Mouse (Mus musculus) spleen, adult 12 weeks (tissue): ENCODE results near the gene Arhgap6.

Experiments
- DNase-seq: peaks from one replicate; pipeline ENCODE4 v3.0.0; 2022; ENCODE audit warnings: low spot score

Gene Arhgap6

DNA sequence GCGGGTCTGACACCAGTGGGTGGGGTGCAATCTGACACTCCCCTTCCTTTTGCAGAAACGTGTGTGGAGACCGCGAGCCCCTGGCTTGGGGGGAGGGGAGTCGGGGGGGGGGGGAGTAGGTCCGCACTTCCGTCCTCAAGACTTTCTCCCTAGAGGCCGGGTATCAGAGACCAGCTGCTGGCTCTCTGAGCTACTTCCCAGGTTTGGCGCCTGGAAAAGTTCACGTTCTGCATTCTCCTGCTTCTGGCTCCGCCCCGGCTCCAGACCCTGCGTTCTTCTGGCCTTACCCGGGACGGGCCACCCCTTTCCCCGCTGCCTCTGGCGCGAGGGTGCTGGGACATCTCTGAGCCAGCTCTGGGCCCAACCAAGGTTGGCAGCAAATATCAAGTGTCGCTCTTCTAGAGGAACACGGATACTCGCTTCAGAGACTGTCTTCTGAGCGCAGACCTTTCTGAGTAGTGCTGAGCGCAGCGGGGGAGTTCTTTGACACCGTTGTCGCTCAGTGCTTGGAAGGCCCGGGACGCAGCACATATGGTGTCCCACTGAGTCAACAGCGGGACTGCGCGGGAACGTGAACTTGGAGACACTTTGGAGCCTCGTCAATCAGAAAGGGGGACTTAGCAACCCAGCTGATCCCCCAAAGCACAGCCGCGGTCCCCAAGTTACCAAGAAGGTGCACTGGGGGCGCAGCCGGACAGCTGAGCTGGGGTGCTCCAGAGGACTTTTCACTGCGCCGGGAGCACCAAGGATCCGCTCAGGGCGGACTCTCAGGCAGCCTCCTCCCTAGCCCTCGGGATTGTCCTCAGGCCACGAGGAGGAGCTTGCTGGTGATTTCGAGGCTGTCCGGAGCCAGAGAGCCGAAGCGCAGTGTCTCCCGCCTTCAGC is at the start of gene Arhgap6:
TSS of gene Arhgap6 (plus strand) at position 126 of the 885 bp plus-strand sequence.
- DNase-seq: no peak

DNA sequence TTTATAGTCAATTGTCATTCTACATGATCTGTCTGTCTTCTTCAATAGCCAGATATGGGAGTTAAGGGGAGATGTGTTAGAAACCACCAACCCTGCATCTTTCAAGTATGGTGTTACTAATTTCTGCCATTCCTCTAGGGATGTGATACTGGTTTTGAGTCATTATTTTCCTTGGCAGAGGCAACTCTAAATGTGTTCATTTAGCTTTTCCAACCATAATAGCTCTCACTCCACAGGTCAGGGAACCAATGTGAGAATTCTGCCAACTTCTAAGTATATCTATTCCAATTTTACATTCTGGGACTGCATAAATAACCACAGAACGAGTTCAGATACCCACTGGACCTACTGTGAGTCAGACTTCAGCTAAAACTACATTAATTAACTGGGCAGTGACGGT is 47.9 kb upstream of the Arhgap6 start:
- no peak for DNase-seq

DNA sequence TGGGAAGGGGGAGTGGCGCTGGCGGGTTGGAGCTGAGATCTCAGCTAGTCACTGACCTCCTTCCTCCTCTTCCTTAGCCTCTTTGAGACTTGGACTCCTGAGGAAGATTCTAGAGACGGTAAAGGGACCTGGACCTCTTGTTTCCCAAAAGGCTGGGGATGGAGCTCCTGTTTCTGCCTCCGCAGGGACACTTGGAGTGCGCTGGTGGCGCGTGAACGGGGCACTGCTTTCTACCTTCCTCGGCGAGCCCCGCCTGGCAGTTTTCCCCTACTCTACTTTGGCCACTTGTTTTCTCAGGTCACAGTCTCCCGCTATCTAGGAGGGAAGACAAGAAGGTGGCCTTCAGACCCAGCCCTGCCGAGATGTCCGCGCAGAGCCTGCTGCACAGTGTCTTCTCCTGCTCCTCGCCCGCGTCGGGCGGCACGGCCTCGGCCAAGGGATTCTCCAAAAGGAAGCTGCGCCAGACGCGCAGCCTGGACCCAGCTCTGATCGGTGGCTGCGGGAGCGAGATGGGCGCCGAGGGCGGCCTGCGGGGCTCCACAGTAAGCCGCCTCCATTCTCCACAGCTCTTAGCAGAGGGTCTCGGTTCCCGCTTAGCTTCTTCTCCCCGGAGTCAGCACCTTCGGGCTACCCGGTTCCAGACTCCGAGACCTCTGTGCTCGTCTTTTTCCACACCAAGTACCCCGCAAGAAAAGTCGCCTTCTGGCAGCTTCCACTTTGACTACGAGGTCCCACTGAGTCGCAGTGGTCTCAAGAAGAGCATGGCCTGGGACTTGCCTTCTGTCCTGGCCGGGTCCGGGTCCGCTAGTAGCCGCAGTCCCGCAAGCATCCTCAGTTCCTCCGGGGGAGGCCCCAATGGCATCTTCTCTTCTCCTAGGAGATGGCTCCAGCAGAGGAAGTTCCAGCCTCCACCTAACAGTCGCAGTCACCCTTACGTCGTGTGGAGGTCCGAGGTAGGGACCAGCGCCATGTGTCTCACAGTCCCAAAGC is 1.3 kb downstream of the Arhgap6 start:
- no peak for DNase-seq

DNA sequence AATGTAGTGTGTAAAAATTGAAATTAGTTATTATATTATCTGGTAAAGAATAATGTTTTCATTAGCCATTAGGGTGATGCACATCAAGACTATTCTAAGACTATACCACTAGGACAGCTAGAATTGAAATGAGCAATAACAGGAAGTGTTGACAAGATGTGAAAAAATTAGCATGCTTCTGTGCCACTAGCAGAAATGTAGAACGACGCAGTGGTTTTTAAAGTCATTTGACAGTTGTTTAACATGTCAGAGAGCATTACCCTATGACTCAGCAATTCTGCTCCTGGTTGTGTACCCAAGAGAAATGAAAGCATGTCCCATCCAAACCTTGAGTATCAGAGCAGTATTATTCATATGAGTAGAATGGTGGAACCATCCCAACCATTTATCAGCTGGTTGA is 9.8 kb downstream of the Arhgap6 start:
- no peak for DNase-seq

DNA sequence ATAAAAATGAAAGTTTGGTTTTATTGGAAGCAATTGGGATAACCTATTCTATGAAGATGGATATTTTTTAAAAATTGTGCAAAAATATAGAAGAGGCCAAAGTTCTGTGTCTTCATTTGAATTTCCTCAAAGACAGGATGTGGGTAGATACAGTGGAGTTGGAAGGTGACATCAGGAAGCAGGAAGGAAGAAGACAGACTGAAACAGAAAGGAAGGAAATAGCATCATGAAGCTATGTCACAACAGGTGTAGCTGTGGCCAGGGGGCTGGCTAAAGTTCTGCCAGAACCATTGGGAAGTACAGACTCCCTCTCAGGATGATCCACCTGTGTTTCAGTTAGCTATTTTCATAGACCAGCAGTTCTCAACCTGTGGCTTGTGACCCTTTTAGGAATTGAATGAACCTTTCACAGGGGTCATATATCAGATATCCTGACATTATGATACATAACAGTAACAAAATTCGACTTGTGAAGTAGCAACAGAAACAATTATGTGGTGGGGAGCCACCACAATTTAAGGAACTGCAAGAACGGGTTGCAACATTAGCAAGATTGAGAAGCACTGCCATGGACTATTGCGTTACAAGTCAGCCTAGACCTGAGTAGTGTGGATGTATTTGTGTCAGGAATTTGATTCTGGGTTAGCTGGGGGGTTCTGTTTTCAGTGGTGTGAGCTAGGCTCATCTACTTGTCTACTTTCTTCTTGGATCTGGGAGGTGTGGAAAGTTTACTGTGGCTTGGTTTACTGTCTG is 15.8 kb downstream of the Arhgap6 start:
- DNase-seq: no peak

DNA sequence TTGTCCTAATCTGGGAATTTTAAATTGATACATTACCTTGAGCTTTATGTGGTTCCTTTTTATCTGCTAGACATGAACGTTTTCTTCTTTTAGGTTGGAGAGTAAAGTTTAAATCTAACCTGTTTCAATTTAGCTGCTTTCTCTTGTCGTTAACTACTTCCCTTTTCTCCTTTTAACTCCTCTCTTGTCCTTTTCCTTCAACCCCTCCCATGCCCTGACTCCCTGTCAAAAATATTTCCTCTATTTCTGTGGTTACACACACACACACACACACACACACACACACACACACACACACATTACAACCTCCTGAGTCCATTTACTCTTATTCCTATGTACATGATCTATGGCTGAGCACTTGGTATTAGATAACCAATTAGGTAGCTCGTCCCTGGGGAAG is 24.0 kb downstream of the Arhgap6 start:
- no peak for DNase-seq

DNA sequence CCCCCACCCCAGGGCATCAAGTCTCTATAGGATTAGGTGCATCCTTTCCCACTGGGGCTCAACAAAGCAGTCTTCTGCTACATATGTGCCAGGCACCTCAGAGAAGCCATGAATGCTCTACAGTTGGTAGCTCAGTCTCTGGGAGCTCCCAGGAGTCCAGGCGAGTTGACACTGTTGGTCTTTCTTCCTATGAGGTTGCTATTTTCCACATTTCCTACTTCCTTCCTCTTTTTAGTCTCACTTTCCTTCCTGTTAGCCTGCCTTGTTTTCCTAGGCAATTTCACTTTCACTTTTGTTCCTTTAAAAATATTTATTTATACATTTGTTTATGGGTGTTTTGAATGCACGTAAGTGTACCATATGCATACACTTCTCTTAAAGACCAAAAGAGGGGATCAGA is 29.3 kb downstream of the Arhgap6 start:
- no peak for DNase-seq

DNA sequence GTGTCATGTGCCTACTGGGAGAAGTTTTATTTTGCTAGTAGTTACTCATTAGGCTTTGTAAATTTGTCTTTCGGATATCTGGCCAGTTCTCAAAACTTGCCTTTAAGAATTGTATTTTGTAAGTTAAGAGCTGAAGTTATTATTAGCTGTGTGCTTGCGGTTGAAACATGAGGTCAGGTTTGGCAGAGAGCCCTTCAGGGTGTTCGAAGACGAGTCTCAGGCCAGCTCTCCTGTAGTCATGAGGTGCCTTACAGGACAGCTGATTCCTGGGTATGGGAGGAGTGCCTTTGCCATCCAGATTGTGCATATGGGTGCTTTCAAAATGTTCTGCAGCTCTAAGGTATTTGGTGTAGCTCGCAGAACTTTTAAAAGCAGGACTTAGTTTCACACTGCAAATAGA is 37.4 kb downstream of the Arhgap6 start:
- DNase-seq: no peak

DNA sequence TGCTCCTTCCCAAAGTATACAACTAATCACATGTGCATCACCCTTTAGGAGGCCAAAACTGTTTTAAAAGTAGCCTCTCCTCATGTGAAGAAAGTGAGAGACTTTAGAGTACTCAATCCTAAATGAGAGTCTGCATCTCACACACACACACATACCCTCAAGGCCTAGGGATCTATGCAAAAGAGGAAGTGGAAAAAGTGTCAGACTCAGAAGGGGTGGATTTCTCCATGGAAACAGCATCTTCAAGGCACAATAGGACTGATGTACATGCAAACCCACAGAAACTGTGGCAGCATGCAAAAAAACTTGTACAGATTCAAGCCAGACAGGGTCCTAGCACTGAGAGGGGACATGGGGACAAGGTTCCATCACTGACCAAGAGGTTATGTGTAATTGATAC is 53.2 kb downstream of the Arhgap6 start:
- DNase-seq: no peak

DNA sequence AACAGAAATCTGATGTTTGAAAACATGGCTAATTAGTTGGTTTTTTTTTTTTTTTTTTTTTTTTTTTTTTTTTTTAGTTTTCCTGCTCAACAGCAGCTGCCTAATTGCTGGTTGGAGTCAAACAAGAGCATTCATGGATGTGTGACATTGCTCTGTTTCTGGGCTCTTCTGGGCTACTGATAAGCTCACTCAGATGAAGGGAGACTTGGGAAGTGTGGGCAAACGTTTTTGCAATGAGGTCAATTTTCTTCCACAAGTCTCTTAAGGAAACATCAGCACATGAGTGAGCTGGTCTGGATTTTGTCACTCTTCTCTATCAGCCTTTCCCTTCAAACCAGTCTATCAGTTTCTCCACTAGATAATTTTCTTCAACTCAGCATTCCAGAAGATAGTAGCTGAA is 79.8 kb downstream of the Arhgap6 start:
- DNase-seq: no peak

DNA sequence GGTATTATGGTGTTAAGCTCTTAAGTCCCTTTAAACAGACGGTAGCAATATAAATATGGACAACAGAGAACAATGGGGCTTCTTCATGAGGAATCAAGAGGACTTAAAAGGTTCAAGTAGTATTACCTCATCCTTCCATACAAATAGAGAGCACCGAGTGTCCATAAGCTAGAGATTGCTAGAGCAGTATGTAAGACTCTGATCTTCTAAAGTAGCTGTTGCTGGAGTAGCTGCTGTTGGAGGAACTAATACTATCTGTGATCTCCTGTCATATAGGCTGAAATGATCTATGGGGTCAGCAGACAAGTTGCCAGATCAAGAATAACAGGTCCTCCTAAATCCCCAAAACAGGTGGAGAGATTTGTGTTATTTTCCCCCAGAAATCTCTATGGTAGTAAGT is 108.7 kb downstream of the Arhgap6 start:
- DNase-seq: no peak

DNA sequence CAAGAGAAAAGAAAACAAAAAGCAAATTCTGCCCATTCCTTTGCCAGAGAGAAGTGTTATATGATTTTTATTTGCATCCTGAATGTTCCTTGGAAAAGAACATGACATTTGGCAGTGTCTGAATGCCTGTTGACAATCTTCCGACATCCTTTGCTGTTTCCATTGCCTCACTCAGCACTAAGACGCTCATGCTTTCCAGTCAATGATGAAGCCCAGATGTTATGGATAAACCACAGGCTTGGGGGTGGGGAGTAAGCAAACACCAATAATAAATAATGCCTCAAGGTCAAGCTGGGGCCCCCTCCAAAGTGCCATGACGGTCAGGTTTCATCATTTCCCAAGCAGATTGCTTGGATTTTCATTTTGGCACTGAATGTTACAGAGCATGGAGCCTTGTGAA is 109.2 kb downstream of the Arhgap6 start:
- no peak for DNase-seq

DNA sequence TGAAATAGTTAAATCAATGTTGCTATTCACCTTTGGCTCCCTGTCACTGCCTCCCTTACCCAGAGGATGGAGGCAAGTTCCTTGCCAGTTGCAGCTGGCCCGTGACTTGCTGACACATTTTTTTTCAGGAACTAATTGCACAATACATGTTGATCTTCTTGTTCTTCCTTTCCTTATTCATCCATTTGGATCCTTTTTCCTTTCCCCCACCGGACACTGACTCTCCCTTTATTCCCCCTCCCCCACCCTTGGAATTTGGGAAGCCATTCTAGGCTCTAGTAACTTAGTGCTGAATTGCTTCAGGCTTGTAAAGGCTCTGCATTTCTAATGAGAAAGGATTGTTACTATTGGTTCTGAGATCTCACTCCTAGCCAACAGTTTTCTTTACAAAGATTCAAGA is 112.7 kb downstream of the Arhgap6 start:
- DNase-seq: no peak

DNA sequence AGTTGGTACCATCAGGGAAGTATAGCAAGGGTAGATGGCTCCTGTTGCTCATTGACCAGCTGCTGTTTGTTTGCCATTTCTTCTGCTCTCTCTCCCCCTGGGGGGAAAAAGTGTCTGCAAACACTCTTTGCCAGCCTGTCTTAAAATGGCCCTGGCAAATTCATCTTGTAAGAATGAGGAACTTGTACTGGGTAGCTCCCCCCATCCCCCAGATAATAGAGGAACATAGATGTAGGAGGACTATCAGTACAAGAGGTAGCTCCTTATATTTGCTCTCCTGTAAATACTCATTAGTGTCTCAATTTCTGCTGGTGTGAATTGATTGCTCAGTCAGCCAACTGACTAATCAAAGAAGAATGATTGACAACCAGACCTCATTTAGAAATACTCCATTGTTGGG is 118.6 kb downstream of the Arhgap6 start:
- DNase-seq: no peak

DNA sequence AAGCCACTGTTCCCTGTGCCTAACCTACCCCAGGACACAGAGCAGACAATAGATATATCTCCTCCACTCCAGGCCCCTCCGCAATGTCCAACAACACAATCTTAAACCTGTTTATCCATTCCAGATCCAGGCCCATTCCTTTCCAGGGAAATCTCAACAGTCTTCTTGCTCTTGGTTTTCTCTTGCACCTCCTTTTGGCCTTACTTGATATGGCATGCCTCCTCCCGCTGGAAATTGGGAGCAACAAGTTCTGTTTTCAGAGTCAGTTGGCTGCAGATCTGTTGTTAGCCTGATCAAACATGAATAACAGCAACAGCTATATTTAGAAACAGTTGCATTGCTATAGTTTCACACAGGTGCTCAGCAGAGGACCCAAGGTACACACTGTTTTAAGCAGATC is 126.0 kb downstream of the Arhgap6 start:
- DNase-seq: no peak

DNA sequence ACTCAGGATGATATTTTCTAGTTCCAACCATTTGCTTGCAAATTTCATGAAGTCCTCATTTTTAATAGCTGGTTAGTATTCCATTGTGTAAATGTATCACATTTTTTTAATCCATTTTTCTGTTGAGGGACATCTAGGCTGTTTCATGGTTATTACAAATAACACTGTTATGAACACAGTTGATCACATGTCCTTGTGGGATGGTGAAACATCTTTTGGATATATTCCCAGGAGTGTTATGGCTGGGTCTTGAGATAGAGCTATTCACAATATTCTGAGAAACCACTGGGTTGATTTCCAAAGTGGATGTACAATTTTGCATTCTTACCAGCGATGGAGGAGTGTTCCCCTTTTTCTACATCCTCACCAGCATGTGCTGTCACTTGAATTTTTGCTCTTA is 137.5 kb downstream of the Arhgap6 start:
- DNase-seq: no peak

DNA sequence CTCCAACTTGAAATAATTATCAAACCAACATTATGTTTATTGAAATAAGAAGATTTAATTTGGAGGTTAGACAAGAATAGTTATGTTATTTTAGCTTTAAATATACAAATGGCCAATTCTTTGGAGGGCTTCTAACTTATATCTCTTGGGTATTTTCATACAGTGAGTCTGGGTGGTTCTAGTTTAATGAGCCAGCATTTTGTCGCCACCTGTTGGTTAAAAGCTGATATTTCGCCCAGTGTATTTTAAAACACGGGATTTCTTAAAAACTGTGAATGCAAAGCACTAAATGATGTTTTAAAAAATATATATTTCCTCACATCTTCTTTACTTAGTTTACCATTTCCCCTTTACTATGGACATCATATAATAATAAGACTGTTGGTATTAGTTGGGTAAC is 140.5 kb downstream of the Arhgap6 start:
- no peak for DNase-seq

DNA sequence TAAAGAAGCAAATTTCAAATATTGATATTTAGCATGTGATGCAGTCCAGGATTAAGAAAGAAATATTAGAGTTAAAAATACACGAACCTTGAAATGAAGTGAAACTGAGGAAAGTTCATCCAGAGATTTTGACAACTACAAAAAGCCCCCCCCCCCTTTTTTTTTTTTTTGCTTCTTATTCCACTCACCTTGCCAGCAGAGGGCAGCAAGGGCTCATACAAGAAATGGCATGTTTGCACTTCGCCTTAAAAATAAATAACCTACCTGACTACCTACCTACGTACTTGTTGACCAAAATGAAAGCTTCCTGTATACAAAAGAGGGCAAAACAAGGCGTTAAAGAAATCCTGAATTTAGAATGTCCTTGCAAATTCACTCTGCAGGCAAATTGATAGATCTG is 143.0 kb downstream of the Arhgap6 start:
- no peak for DNase-seq

DNA sequence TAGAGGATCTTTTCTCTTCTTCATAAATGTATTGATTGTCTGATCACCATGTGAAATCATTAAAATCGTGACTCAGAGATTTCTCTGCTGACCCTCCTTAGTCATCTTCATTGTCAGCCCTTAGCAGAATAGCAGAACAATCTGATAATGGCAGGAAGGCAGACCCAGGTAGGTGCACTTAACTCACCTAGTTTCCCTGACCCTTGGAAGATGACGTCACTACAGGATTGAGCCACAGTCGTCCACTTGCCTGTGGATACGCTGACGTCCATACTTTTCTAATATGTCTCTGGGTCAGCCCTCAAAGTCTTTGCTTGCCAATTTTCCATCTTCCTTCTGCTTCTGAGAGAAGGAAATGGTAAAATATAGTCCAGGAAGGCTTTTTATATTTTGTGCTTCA is 146.8 kb downstream of the Arhgap6 start:
- no peak for DNase-seq

DNA sequence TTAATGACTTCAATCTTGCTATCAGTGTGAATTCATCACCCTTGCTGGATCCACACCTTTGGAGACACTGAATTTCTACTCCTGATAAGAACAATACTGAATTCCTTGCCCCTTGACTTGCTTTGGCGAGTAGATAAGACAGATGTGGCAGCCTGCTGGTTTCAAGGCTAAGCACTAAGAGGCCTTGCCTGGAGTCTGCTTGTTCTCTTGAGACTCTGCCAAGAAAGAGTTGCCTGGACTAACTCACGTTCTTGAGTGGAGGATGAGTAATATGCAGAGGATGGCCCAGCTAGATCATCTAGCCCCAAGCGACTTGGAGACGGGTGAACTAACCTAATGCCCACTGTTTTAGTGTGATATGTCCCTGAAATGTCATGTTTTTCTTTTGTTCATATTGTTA is 148.3 kb downstream of the Arhgap6 start:
- no peak for DNase-seq

DNA sequence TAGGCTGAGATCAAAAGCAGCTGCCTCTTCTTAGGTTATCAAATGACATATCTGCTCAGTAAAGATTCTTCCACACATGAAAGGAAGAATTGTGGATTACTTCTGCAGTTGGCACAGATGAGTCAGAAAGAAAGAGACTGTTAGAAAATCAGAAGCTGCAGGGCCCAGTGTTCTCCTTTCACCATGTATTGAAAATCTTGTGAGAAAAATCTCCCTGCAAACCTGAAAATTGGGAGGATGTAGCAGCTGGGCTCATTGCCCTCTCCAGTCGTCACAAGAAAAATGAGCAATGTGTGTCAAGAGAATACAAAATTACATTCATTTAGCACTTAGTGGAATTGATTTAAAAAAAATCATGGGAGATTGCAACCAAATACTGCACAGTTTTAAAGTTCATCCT is 180.5 kb downstream of the Arhgap6 start:
- DNase-seq: no peak

DNA sequence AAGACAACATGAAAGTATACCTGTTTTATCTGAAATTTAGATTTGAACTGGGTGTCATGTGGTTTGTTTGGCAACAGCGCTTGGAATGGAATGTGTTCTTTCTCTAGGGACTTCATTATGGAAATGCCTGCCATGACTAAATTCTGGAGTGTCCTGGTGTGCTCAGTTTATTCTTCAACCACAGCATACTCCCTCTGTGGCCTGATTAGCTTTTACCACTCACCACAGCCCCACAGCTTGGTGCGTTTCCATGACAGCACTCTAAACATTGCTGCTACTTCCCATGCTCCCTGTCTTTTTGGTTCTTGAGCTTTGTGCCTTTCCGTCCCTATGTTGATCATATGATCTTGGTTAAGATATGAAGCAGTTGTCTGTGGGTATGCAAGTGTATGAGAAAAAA is 182.9 kb downstream of the Arhgap6 start:
- DNase-seq: no peak
